Mouse (Mus musculus) heart, postnatal 0 days (tissue): ENCODE results near the gene Lmbr1l. TPM values are rescaled to one million over a fixed set of nuclear protein-coding genes. Genes with fewer than 3 reads are reported as not detected.

Experiments used
- ATAC-seq: fragments of 200-750 bp; cut with Nextera tagmentation; 2 replicates; pipeline ENCODE4 v1.8.0; 2017; ENCODE audit warnings: low read depth, moderate number of reproducible peaks, moderate library complexity; ENCODE audit not compliant: insufficient read depth
- DNase-seq: peaks from one replicate; pipeline ENCODE4 v3.0.0-alpha.2; 2016; ENCODE audit warnings: low spot score
- H3K27ac ChIP-seq: fragments of 300-500 bp; sonication (generic); 2 replicates; pipeline ENCODE4 v1.5.1; 2014; ENCODE audit warnings: low read depth, mild to moderate bottlenecking
- H3K27me3 ChIP-seq: fragments of 300-500 bp; sonication (generic); 2 replicates; pipeline ENCODE4 v1.6.1; 2014; ENCODE audit warnings: low read length, mixed read lengths; ENCODE audit not compliant: control insufficient read depth, insufficient read depth
- H3K36me3 ChIP-seq: fragments of 300-500 bp; sonication (generic); replicated peaks from 2 replicates; pipeline ENCODE4 v1.6.1; 2014; ENCODE audit warnings: low read length, mixed read lengths; ENCODE audit not compliant: control insufficient read depth, insufficient read depth
- H3K4me1 ChIP-seq: fragments of 300-500 bp; sonication (generic); 2 replicates; pipeline ENCODE4 v1.6.1; 2014; ENCODE audit warnings: antibody characterized with exemption; ENCODE audit not compliant: control insufficient read depth, insufficient read depth
- H3K4me2 ChIP-seq: fragments of 300-500 bp; sonication (generic); 2 replicates; pipeline ENCODE4 v1.6.1; 2014; ENCODE audit warnings: low read depth, mild to moderate bottlenecking, low read length, moderate library complexity
- H3K4me3 ChIP-seq: fragments of 300-500 bp; sonication (generic); 2 replicates; pipeline ENCODE4 v1.5.1; 2014; ENCODE audit warnings: low read depth, low read length
- H3K9ac ChIP-seq: fragments of 300-500 bp; sonication (generic); replicated peaks from 2 replicates; pipeline ENCODE4 v1.6.1; 2014; ENCODE audit warnings: low read depth, low read length, mixed read lengths
- H3K9me3 ChIP-seq: fragments of 300-500 bp; sonication (generic); replicated peaks from 2 replicates; pipeline ENCODE4 v1.6.1; 2016; ENCODE audit warnings: low read length; ENCODE audit not compliant: control insufficient read depth
- CTCF ChIP-seq: IDR thresholded peaks from 2 replicates; pipeline ENCODE4 v1.5.1; 2016; ENCODE audit warnings: antibody characterized with exemption, control low read depth, low read depth
- EP300 ChIP-seq: IDR thresholded peaks from 2 replicates; pipeline ENCODE4 v1.6.1; 2016; ENCODE audit warnings: antibody characterized with exemption, low read depth
- WGBS: fragments of 180-500 bp; shearing (Covaris S2); extraction: QIAGEN DNeasy Blood & Tissue Kit; methylation state at CpG from one replicate; pipeline ENCODE4 v1.1.7; 2014; 5-methylcytosine and 5-hydroxymethylcytosine counted together
- polyA plus RNA-seq: library from polyadenylated mRNA; unstranded; fragments of >200 nt; fragmentation: Nextera tagmentation; extraction: Ambion mirVana; gene quantifications from 2 replicates; pipeline ENCODE4 v1.2.1, GENCODE M21; 2015
- total RNA-seq: library from RNA; depleted of rRNA; stranded (reverse); fragments of >200 nt; gene quantifications from 2 replicates; pipeline ENCODE4 v1.2.3, GENCODE M21; 2014; ENCODE audit warnings: low replicate concordance

The Lmbr1l gene
- total and polyA plus RNA-seq, 2 experiments from 2014 or later: 8.0 to 25.5 TPM

- Histone ChIP-seq H3K4me2 (no peak overlapping the region), H3K27ac (no peak overlapping the region)
Measured at GRCm38 (mm10) chr15:98930998-98931397, 13.0 kb upstream of the Lmbr1l start.

GRCm38 (mm10) chr15:98930017-98930734 is 12.1 kb upstream of the Lmbr1l start:
- TF ChIP-seq CTCF (no peak), EP300 (no peak)
- WGBS: 45% methylated on average over 8 of the region's 8 CpGs

More at GRCm38 (mm10) chr15:98930998-98931397, 13.0 kb upstream of the Lmbr1l start:
- Histone ChIP-seq H3K27me3 (no peaks in the 10 kb centered on the region), H3K36me3 (peaks cover 13% of the 10 kb centered on the region), H3K9me3 (no peaks in the 10 kb centered on the region), H3K4me1 (peaks cover 8% of the 10 kb centered on the region; the same call in 1 of the 2 replicates), H3K9ac (no peak overlapping the region), H3K4me3 (no peak overlapping the region)
- no peak for ATAC-seq
- WGBS: 66% methylated on average over 3 of the region's 3 CpGs
- TF ChIP-seq CTCF (no peak), EP300 (no peak)
- DNase-seq: no peak

DNA sequence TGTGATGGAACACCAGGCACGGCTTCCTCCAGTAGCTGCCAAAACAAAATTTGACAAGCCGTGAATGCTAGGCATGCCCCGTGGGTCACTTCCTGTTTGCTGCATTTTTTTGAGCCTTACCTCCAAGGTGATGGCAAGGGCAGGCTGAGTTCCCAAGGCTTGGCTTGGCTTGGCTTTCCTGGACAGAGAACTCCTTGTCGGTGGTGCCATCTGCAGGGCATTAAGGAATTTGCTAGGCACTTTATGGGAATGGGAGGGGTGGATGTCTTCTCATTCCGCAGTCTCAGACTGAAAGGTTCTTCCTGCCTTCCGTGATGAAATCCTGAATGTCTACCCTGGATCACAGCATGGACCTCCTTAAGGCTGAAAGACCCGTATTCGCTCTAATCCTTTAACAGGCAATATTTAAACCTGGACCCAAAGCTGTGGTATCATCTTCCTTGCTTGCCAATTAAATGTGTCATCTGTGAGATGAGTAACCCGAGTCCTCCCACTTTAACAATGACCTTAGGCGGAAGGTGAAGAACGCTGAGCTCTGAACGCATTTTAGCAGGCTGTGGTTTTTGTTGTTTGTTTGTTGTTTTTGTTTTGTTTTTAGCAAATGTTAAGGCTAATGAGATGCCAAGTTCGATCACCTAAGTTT is 10.7 kb upstream of the Lmbr1l start:
- TF ChIP-seq CTCF (peak; percentile 83), EP300 (peak; percentile 69; the same call in 1 of the 2 replicates)
- H3K36me3 ChIP-seq: peaks cover 13% of the 10 kb centered on the region
- peak overlapping the region; percentile 43 for H3K27ac ChIP-seq
- ATAC-seq: peak; percentile 87
- no peaks in the 10 kb centered on the region for H3K27me3 ChIP-seq
- WGBS: 12% methylated on average over 13 of the region's 13 CpGs
- H3K9ac ChIP-seq: no peak overlapping the region
- H3K4me2 ChIP-seq: no peak overlapping the region
- peak; percentile 94 for DNase-seq
- H3K9me3 ChIP-seq: no peaks in the 10 kb centered on the region
- no peaks in the 10 kb centered on the region; the same call in 1 of the 2 replicates for H3K4me1 ChIP-seq
- H3K4me3 ChIP-seq: no peak overlapping the region

More at GRCm38 (mm10) chr15:98930017-98930734, 12.1 kb upstream of the Lmbr1l start:
- Histone ChIP-seq H3K27me3 (no peaks in the 10 kb centered on the region), H3K4me2 (no peak overlapping the region), H3K4me1 (peaks cover under 1% of the 10 kb centered on the region; the same call in 1 of the 2 replicates), H3K4me3 (no peak overlapping the region), H3K9ac (no peak overlapping the region), H3K27ac (peak overlapping the region; percentile 43), H3K9me3 (no peaks in the 10 kb centered on the region), H3K36me3 (peaks cover 13% of the 10 kb centered on the region)
- ATAC-seq (no peak), DNase-seq (no peak)

DNA sequence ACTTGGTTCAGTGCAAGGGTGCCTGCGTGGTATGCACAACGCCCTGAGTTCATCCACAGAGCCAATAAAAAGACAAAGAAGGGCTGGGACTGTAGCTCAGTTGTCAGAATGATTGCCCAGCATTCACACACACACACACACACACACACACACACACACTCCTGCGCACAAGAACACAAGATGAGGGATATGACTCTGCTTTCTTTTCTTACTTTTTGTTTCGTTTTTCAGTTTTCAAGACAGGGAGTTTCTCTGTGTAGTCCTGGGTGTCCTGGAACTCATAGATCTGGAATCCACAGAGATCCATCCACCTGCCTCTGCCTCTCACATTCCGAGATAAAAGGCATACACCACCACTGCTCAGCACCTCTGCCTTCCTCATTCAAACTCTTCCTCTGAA is 9.5 kb upstream of the Lmbr1l start:
- no peak for TF ChIP-seq CTCF
- no peak for TF ChIP-seq EP300
- H3K27ac ChIP-seq: no peak overlapping the region
- 77% methylated on average over 5 of the region's 5 CpGs for WGBS
- H3K4me3 ChIP-seq: no peak overlapping the region
- H3K9ac ChIP-seq: no peak overlapping the region
- no peaks in the 10 kb centered on the region for H3K27me3 ChIP-seq
- DNase-seq (no peak), ATAC-seq (no peak)
- no peaks in the 10 kb centered on the region for H3K4me1 ChIP-seq
- H3K9me3 ChIP-seq: no peaks in the 10 kb centered on the region
- no peak overlapping the region for H3K4me2 ChIP-seq
- peaks cover 13% of the 10 kb centered on the region for H3K36me3 ChIP-seq

DNA sequence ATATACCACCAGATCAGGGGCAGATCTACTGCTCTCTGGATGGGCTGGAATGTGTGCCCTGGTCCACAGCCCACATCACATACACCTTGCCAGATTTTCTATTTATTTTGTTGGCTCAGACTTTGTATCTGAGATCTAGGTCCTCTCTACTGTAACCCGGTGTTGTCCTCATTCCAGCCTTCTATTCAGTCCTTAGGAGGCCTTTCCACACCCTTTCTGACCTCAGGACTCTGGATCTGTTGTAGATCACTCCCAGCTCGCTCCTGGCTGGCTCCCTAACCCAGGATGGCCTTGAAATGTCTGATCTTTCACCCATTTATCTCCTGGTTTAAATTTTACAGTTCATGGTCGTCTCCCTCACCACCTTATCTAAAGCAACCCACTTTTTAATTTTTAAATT is 6.7 kb upstream of the Lmbr1l start:
- TF ChIP-seq CTCF: no peak
- TF ChIP-seq EP300: no peak
- Histone ChIP-seq H3K9me3 (no peaks in the 10 kb centered on the region), H3K36me3 (0 out of 2 replicates have a peak, but pooled peaks cover 3% of the 10 kb centered on the region), H3K27me3 (no peaks in the 10 kb centered on the region), H3K4me1 (no peaks in the 10 kb centered on the region), H3K27ac (no peak overlapping the region), H3K4me2 (no peak overlapping the region), H3K9ac (no peak overlapping the region), H3K4me3 (no peak overlapping the region)
- WGBS: 58% methylated on average over 3 of the region's 3 CpGs
- no peak for DNase-seq
- no peak for ATAC-seq
